Mouse (Mus musculus): ENCODE results near the gene Chil3. TPM values are rescaled to one million over a fixed set of nuclear protein-coding genes. Genes with fewer than 3 reads are reported as not detected.

The Chil3 gene
- polyA plus RNA-seq, 1 experiment = not detected

- Histone ChIP-seq H3K27ac (ENCODE audit: insufficient read depth, low read depth, low read length) (no peak overlapping the region), H3K4me1 (ENCODE audit: control insufficient read depth, insufficient read depth, low read length) (no peaks in the 10 kb centered on the region), H3K4me3 (ENCODE audit: insufficient read depth, low read depth, low read length) (no peak overlapping the region)
- WGBS = 62% methylated on average over 1 of the region's 1 CpGs
- TF ChIP-seq CTCF (IDR thresholded peaks at IDR 0.05; ENCODE audit: insufficient read depth, low read depth, low read length) (no peak), POLR2A (IDR thresholded peaks at IDR 0.05; ENCODE audit: insufficient read depth, low read depth, low read length) (no peak)
These were observed 3.2 kb upstream of the Chil3 start for GRCm38 (mm10) chr3:106170522-106171053.

- TF ChIP-seq CTCF (IDR thresholded peaks at IDR 0.05; ENCODE audit: insufficient read depth, low read depth, low read length) (no peak), POLR2A (IDR thresholded peaks at IDR 0.05; ENCODE audit: insufficient read depth, low read depth, low read length) (no peak)
- no peak overlapping the region for H3K27ac ChIP-seq (ENCODE audit: insufficient read depth, low read depth, low read length)
- no peak overlapping the region for H3K4me3 ChIP-seq (ENCODE audit: insufficient read depth, low read depth, low read length)
- no peaks in the 10 kb centered on the region for H3K4me1 ChIP-seq (ENCODE audit: control insufficient read depth, insufficient read depth, low read length)
- WGBS = 93% methylated on average over 2 of the region's 2 CpGs
These were observed 13.0 kb downstream of the Chil3 start for GRCm38 (mm10) chr3:106154413-106154812.

- Histone ChIP-seq H3K4me3 (ENCODE audit: insufficient read depth, low read depth, low read length) (no peak overlapping the region), H3K27ac (ENCODE audit: insufficient read depth, low read depth, low read length) (no peak overlapping the region), H3K4me1 (ENCODE audit: control insufficient read depth, insufficient read depth, low read length) (no peaks in the 10 kb centered on the region)
- 93% methylated on average over 10 of the region's 10 CpGs for WGBS
- TF ChIP-seq CTCF (IDR thresholded peaks at IDR 0.05; ENCODE audit: insufficient read depth, low read depth, low read length) (no peak), POLR2A (IDR thresholded peaks at IDR 0.05; ENCODE audit: insufficient read depth, low read depth, low read length) (no peak)
These were observed 23.3 kb downstream of the Chil3 start for GRCm38 (mm10) chr3:106144081-106144480.

- Histone ChIP-seq H3K4me1 (ENCODE audit: control insufficient read depth, insufficient read depth, low read length) (no peaks in the 10 kb centered on the region), H3K4me3 (ENCODE audit: insufficient read depth, low read depth, low read length) (no peak overlapping the region), H3K27ac (ENCODE audit: insufficient read depth, low read depth, low read length) (no peak overlapping the region)
- TF ChIP-seq POLR2A (IDR thresholded peaks at IDR 0.05; ENCODE audit: insufficient read depth, low read depth, low read length) (no peak), CTCF (IDR thresholded peaks at IDR 0.05; ENCODE audit: insufficient read depth, low read depth, low read length) (no peak)
- 38% methylated on average over 5 of the region's 5 CpGs for WGBS
These were observed 35.7 kb downstream of the Chil3 start for GRCm38 (mm10) chr3:106131690-106132089.

GRCm38 (mm10) chr3:106128807-106129493, 38.4 kb downstream of the Chil3 start:
- H3K27ac ChIP-seq (ENCODE audit: insufficient read depth, low read depth, low read length) = no peak overlapping the region
- 86% methylated on average over 4 of the region's 4 CpGs for WGBS
- no peak overlapping the region for H3K4me3 ChIP-seq (ENCODE audit: insufficient read depth, low read depth, low read length)
- no peaks in the 10 kb centered on the region for H3K4me1 ChIP-seq (ENCODE audit: control insufficient read depth, insufficient read depth, low read length)
- TF ChIP-seq CTCF (IDR thresholded peaks at IDR 0.05; ENCODE audit: insufficient read depth, low read depth, low read length) = no peak
- no peak for TF ChIP-seq POLR2A (IDR thresholded peaks at IDR 0.05; ENCODE audit: insufficient read depth, low read depth, low read length)

- TF ChIP-seq CTCF (IDR thresholded peaks at IDR 0.05; ENCODE audit: insufficient read depth, low read depth, low read length) (no peak), POLR2A (IDR thresholded peaks at IDR 0.05; ENCODE audit: insufficient read depth, low read depth, low read length) (no peak)
- Histone ChIP-seq H3K27ac (ENCODE audit: insufficient read depth, low read depth, low read length) (no peak overlapping the region), H3K4me1 (ENCODE audit: control insufficient read depth, insufficient read depth, low read length) (no peaks in the 10 kb centered on the region), H3K4me3 (ENCODE audit: insufficient read depth, low read depth, low read length) (no peak overlapping the region)
These were observed 40.4 kb downstream of the Chil3 start for GRCm38 (mm10) chr3:106126999-106127398.

- no peak within 1 kb of the TSS for H3K27ac ChIP-seq (ENCODE audit: insufficient read depth, low read depth, low read length)
- no peak within 1 kb of the TSS for H3K4me3 ChIP-seq (ENCODE audit: insufficient read depth, low read depth, low read length)
- WGBS = 81% methylated on average over 3 of the region's 3 CpGs
- no peak for TF ChIP-seq CTCF (IDR thresholded peaks at IDR 0.05; ENCODE audit: insufficient read depth, low read depth, low read length)
- no peak for TF ChIP-seq POLR2A (IDR thresholded peaks at IDR 0.05; ENCODE audit: insufficient read depth, low read depth, low read length)
- H3K4me1 ChIP-seq (ENCODE audit: control insufficient read depth, insufficient read depth, low read length) = no peaks in the 10 kb centered on the region
These were observed 54.4 kb downstream of the Chil3 start, which contains the start of gene Chia1 for GRCm38 (mm10) chr3:106112929-106113328. Chia1 (plus strand) TSS chr3:106113229.

Other genes with a start within 250 kb of the Chil3 start
- gene I830077J02Rik, start 234.9 kb downstream of the Chil3 start, polyA plus RNA-seq (2012; ENCODE audit: insufficient read depth, insufficient read length, low replicate concordance, missing spikeins) = not detected in 2 replicates
- not detected in 2 replicates for gene Wdr77, start 208.2 kb downstream of the Chil3 start, polyA plus RNA-seq (2012; ENCODE audit: insufficient read depth, insufficient read length, low replicate concordance, missing spikeins)
- gene Atp5f1, start 207.5 kb downstream of the Chil3 start, polyA plus RNA-seq (2012; ENCODE audit: insufficient read depth, insufficient read length, low replicate concordance, missing spikeins) = 1,422 TPM in 1 of 2 replicates, not detected in the other
- not detected in 2 replicates for gene Ovgp1, start 193.9 kb downstream of the Chil3 start, polyA plus RNA-seq (2012; ENCODE audit: insufficient read depth, insufficient read length, low replicate concordance, missing spikeins)
- not detected in 2 replicates for gene Pifo, start 152.9 kb downstream of the Chil3 start, polyA plus RNA-seq (2012; ENCODE audit: insufficient read depth, insufficient read length, low replicate concordance, missing spikeins)
- gene Chil5, start 134.8 kb downstream of the Chil3 start, polyA plus RNA-seq (2012; ENCODE audit: insufficient read depth, insufficient read length, low replicate concordance, missing spikeins) = not detected in 2 replicates
- gene Chia1, start 54.3 kb downstream of the Chil3 start, polyA plus RNA-seq (2012; ENCODE audit: insufficient read depth, insufficient read length, low replicate concordance, missing spikeins) = not detected in 2 replicates
- not detected in 2 replicates for gene Chil4, start 51.9 kb upstream of the Chil3 start, polyA plus RNA-seq (2012; ENCODE audit: insufficient read depth, insufficient read length, low replicate concordance, missing spikeins)
- gene Chil6, start 238.6 kb upstream of the Chil3 start, polyA plus RNA-seq (2012; ENCODE audit: insufficient read depth, insufficient read length, low replicate concordance, missing spikeins) = not detected in 2 replicates